Comparison of ENCODE assay signal across 8 mouse cellular contexts in the genomic region with DNA sequence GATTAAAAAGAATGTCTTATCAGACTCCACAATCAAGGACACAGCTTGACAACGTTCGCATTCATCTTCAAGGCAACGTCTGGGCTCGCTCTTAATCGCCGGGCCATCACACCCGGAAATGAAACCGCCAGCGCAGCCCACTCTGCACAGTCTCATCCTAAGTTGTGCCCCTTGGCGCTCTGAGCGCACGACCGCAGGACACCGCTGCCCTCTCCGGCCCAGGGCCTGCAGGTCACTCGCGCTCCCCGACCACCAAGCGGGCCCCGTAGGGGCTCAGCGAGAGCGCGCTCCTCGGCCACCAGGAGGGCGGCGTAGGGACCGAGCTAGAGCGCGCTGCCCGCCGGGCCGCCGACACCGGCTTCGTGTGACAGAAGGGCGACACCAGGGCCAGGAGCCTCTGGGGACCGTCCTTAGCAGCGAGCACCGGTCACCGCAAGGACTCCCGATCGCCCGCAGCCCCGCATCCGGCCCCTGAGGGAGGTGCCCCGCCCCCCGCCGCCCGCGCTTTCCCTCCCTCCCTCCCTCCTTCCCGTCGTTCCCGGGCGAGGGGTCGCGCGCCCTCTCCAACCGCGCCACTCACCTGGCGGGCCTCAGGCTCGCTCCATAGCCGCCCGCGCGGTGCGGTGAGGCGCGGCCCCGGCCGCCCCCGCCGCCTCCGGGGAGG. TPM values are rescaled to one million over a fixed set of nuclear protein-coding genes. Genes with fewer than 3 reads are reported as not detected.
DNase-seq lines count a peak whose midpoint lies in the region; ATAC-seq and TF ChIP-seq lines count a peak whose summit lies in the region.

No protein-coding gene starts in this region.

- under 1% methylated on average over 53 of the region's 73 CpGs for WGBS in forebrain, embryonic 10.5 days

- H3K27ac ChIP-seq in layer of hippocampus, adult 2 months: peak overlapping the region; percentile 95
- H3K27ac ChIP-seq in bone marrow macrophage, adult 2 months (ENCODE audit: insufficient read depth, low read depth, low read length): peak overlapping the region; percentile 59
- H3K27ac ChIP-seq in forebrain, embryonic 10.5 days: peak overlapping the region; percentile 96

- no peak for TF ChIP-seq POLR2A in bone marrow macrophage, adult 2 months (IDR thresholded peaks at IDR 0.05; ENCODE audit: borderline replicate concordance, low read depth, low read length)

- peak overlapping the region; percentile 97 for H3K4me3 ChIP-seq in layer of hippocampus, adult 2 months
- peak overlapping the region; percentile 87 for H3K4me3 ChIP-seq in bone marrow macrophage, adult 2 months (ENCODE audit: insufficient read depth, low read length)
- H3K4me3 ChIP-seq in forebrain, embryonic 10.5 days: peak overlapping the region; percentile 94

- peak; percentile 61 for TF ChIP-seq CTCF in layer of hippocampus, adult 2 months (conservative IDR thresholded peaks at IDR 0.05)
- TF ChIP-seq CTCF in bone marrow macrophage, adult 2 months (IDR thresholded peaks at IDR 0.05; ENCODE audit: low read depth, low read length): no peak

- intact Hi-C loops in heart, postnatal 25 days (cut with DNase I): no loop called here
- intact Hi-C loops in left cerebral cortex, postnatal 25 days (cut with DNase I): no loop called here

- peaks cover 16% of the 10 kb centered on the region for H3K4me1 ChIP-seq in bone marrow macrophage, adult 2 months (ENCODE audit: control insufficient read depth, insufficient read depth, low read length)
- peaks cover 28% of the 10 kb centered on the region for H3K4me1 ChIP-seq in forebrain, embryonic 10.5 days

- no peaks in the 10 kb centered on the region for H3K9me3 ChIP-seq in forebrain, embryonic 10.5 days

- H3K27me3 ChIP-seq in forebrain, embryonic 10.5 days (ENCODE audit: poor library complexity, severe bottlenecking): peaks cover 21% of the 10 kb centered on the region

- H3K36me3 ChIP-seq in forebrain, embryonic 10.5 days (replicated peaks): peaks cover 8% of the 10 kb centered on the region; the same call in 1 of the 2 replicates

- DNase-seq in layer of hippocampus, adult 2 months (ENCODE audit: low spot score in 2 of 2): peak in 1 of 2 experiments; percentile 23
- DNase-seq in layer of hippocampus, adult 9-10 months (ENCODE audit: low spot score): no peak
- peak; percentile 79 for DNase-seq in forebrain, embryonic 10.5 days (ENCODE audit: extremely low spot score, low spot score)
- peak; percentile 29 for DNase-seq in heart, postnatal 25 days (ENCODE audit: low spot score)
- peak; percentile 37 to 50 for DNase-seq in left cerebral cortex, postnatal 25 days (ENCODE audit: low spot score in 2 of 2)
- peak; percentile 60 for DNase-seq in right cerebral cortex, postnatal 25 days

- ATAC-seq in megakaryocyte progenitor cell, adult 5-6 weeks (replicated peaks; ENCODE audit: poor library complexity): peak; percentile 40

RNA-seq across cellular contexts. Expression of a gene that starts 0.5 kb away (rescaled TPM):
- 10 to 100 TPM; 75.4 to 78.3 TPM for total RNA-seq in layer of hippocampus, adult 2 months (2021)
- polyA plus RNA-seq in bone marrow macrophage, adult 2 months (2012; ENCODE audit: insufficient read depth, insufficient read length, missing spikeins): 25.1 and 27.3 TPM in 2 replicates
- 16.4 and 17.5 TPM in 2 replicates for polyA plus RNA-seq in forebrain, embryonic 10.5 days (2016; fragmentation: Nextera tagmentation; extraction: Ambion mirVana)
- 10 to 100 TPM; 48.1 to 51.9 TPM for total RNA-seq in heart, postnatal 25 days (2021)
- 10 to 100 TPM; 68.3 to 73.2 TPM for total RNA-seq in left cerebral cortex, postnatal 25 days (2021)
- 15.0 and 18.5 TPM in 2 replicates for total RNA-seq in megakaryocyte progenitor cell, adult 5-6 weeks (2015)
- total RNA-seq in megakaryocyte progenitor cell, adult 5-6 weeks (2017): 46.0 and 49.1 TPM in 2 replicates

RNA-seq across cellular contexts. Expression of a gene that starts 44.3 kb away (rescaled TPM):
- total RNA-seq in layer of hippocampus, adult 2 months (2021): 1 to 10 TPM; 7.1 to 8.2 TPM
- 68.8 and 79.4 TPM in 2 replicates for polyA plus RNA-seq in bone marrow macrophage, adult 2 months (2012; ENCODE audit: insufficient read depth, insufficient read length, missing spikeins)
- 5.4 and 6.2 TPM in 2 replicates for polyA plus RNA-seq in forebrain, embryonic 10.5 days (2016; fragmentation: Nextera tagmentation; extraction: Ambion mirVana)
- 10 to 100 TPM in 1 of 2 experiments, 1 to 10 TPM in 1; 9.2 to 10.6 TPM for total RNA-seq in heart, postnatal 25 days (2021)
- 1 to 10 TPM; 5.4 to 6.4 TPM for total RNA-seq in left cerebral cortex, postnatal 25 days (2021)
- 15.4 and 17.0 TPM in 2 replicates for total RNA-seq in megakaryocyte progenitor cell, adult 5-6 weeks (2015)
- 22.6 and 24.6 TPM in 2 replicates for total RNA-seq in megakaryocyte progenitor cell, adult 5-6 weeks (2017)
